Mouse (Mus musculus) adrenal gland (tissue): ENCODE measurements around the gene Glb1l2.

Source experiments
- intact Hi-C: fragments of 180-260 bp; cut with DNase I; formaldehyde crosslinking; loops from one replicate; pipeline ENCODE4 v1.15.1; 2025
- long read RNA-seq, 2 experiments: library from polyadenylated mRNA; unstranded; transcript quantifications; one replicate each; pipeline ENCODE4 v2.0.0; 2020; ENCODE audit warnings: borderline replicate concordance in 1 of 2; ENCODE audit not compliant: insufficient replicate concordance in 1 of 2

The Glb1l2 gene
- long read RNA-seq, experiment 1, partial matches to known transcripts, result 0 of 1 reads
- long read RNA-seq, experiment 1, other reads (novel, unspliced or antisense), result 1 of 1 reads
- long read RNA-seq, experiment 2, partial matches to known transcripts, result 0 of 1 reads
- long read RNA-seq, experiment 2, other reads (novel, unspliced or antisense), result 0 of 1 reads

DNA sequence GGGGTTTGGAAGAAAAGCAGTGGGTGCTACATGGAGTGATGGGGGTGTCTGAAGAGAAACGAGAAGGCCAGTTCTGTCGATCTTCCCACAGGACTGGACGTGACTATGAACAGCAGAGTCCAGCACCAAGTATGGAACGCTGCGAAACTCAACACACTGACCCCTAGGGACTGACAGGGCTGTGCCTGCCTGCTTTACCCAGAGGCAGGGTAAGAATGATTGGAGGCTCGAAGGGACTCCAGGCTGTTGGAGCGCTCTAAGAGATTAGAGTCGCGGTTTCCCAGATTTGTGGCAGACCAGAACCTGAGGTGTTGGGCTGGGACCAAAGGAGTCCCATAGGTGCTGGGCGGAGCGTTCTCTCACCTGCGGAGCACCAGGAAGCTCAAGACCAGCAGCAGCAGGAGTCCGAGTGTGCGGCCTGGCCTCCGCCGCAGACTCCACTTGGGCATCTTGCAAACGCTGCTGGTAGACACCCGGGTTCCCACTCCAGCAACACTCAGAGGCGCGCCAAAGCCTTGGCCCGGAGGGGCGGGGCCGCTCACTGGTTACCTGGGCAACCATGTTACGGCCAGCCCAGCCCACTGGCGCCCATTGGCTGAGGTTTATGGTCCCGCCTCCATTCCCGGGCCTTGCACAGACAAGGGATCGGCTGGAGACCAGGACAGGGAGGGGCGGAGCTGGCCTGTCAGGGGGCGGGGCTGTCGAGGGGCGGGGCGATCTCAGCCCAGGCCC is at the start of gene Glb1l2:
Gene Glb1l2 (minus strand): TSS at position 534 of the 732 bp plus-strand sequence.
- intact Hi-C loops, result no loop called here

GRCm38 (mm10) chr9:26831089-26831488 is 24.8 kb upstream of the Glb1l2 start:
- intact Hi-C loops, result no loop called here

DNA sequence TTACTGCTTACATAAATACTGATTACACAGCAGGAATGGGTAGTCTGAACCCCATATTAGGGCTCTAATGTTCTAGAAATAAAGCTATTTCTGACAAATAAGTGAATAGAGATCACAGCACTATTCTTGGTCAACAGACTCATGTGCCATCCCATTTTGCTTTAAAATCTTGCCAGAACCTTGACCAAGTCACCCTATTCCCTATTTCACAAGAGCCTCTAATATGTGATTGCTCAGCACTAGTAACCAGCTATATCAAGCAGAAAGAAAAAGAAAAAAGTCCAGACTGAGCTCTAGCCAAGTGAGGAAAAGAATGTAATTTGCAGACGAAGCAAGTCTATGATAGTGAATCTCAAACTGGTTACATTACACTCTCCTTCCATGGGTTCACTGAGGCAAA is 13.7 kb upstream of the Glb1l2 start:
- intact Hi-C loops, result loop anchor here (10.0 kb wide), 1 partner anchor 105 kb away; the partner anchor contains the start of gene Gm1110

GRCm38 (mm10) chr9:26808735-26809134 is 2.5 kb upstream of the Glb1l2 start:
- intact Hi-C loops, result no loop called here

- intact Hi-C loops, result no loop called here
Observed at GRCm38 (mm10) chr9:26804321-26804720, 1.9 kb downstream of the Glb1l2 start.

DNA sequence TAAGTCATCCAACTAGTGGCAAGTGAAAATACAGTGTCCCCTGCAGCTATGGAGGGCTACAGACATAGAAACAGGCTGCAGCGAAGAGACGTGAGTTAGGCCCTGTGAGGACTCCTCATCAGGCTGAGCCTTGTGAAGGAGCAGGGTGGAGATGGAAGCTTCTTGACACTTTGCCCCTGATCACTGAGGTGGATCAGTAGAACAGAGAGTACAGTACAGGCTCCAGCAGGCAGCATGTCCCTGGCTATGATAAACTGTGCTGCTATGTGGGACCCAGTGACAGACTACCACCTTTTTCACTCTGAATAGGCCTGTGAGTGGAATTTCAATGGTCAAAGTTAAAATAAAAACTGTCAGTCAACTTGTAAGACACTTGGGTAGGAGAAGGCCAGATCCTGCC is 5.9 kb downstream of the Glb1l2 start:
- intact Hi-C loops, result no loop called here

GRCm38 (mm10) chr9:26798731-26799130 is 7.5 kb downstream of the Glb1l2 start:
- intact Hi-C loops, result no loop called here

GRCm38 (mm10) chr9:26798205-26798604 is 8.1 kb downstream of the Glb1l2 start:
- intact Hi-C loops, result no loop called here

DNA sequence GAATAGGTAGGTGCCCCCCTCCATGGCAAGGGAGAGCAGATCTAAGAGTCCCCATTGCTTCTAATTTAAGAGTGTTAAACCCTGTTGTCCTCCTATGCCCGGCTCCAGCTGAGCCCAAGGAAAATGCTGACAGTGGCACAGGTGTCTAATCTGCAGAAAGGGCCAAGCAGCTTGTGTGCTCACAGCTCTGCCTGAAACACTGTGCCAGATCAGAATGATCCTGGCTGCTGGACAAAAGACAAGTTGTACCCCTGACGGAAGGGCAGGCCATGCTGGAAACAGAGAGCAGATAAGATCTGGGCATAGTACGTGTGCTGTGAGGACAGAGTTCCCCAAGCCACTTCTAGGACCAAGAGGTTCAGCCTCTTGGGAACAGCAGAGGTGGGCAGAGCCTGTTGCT is 13.4 kb downstream of the Glb1l2 start:
- intact Hi-C loops, result no loop called here

DNA sequence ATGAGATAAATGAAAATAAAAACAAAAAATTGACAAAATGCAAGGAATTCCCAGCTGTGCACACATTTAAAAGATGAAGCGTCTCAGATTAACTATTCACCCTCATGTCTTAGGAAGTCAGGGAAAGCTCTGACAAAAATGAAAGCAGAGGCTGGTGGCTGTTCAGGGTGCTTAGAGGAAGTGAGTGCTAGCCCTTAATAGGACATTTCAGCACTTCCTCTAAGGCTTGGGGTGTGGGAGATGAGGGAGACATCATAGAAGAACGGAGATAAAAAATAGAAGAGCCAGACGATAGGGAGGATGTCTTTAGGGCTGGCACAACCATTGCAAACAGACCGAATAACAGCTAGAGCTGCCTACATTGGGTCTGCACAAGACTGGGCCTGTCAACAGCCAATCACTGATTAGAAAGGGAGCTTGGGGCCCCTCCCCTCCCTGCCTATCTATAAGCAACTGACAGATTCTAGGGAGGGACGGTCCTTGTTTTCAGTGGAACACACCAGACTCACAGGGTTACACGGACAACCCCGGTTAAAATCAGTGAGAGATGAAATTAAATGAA is 22.8 kb downstream of the Glb1l2 start:
- intact Hi-C loops, result no loop called here

GRCm38 (mm10) chr9:26778421-26778820 is 27.8 kb downstream of the Glb1l2 start:
- intact Hi-C loops, result loop anchor here (5.0 to 10.0 kb wide), 2 partner anchors 1036 to 1464 kb away; no protein-coding TSS in a partner anchor

DNA sequence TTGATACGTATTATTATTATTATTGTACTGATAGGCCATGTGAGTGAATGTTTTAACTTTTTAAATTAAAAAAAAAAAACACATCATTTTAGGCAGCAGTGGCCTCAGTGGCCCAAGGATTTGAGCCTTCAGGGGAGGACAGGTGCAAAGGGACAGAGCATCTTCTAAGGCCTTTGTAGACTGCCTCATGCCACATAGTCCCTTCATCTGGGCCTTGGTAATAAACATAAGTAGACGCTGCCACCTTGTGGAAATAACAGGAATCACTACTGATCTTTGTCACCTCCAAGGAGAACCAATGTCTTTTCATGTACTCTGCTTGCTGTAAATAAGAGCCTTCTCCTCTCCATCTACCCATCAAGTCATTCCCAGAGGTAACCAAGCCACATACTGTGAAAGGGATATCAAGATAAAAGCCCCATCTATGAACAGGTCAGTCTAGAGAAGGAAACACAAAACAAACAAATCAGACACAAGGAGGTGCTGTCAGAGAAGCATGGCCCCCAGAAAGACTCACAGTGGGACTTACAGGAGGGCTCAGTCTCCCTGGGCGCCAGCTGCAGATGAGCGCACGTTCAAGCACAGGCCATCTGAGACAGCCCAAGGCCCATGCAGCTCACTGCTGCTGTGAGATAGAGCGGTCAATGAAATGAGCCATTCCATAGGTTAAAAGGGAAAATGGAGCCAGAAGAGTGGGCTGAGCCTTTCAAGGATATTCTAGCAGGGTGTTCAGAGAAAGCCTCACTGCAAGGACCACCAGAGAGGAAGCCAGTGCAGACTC is 30.0 kb downstream of the Glb1l2 start:
- intact Hi-C loops, result loop anchor here (2.0 to 10.0 kb wide), 3 partner anchors 1034 to 1462 kb away; no protein-coding TSS in a partner anchor

DNA sequence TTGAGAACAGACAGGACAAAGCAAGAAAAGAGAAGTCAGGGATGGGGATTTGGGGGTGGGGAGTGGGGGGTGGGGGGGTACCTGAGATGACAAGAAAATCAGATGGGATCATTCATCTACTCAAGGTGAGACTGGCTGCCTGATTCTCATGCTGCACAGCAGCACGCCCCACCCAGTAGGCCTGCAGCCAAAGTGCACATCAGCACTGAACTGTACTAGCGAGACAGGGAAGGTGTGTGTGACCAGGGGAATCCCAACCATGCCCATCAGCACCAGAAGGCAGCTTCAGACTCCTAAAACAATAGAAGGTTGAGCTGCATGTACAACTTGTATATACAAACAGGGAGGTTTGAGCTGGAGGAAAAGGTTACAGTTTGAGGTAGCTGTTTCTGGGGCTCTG is 30.6 kb downstream of the Glb1l2 start:
- intact Hi-C loops, result loop anchor here (2.0 to 10.0 kb wide), 3 partner anchors 1033 to 1461 kb away; no protein-coding TSS in a partner anchor

DNA sequence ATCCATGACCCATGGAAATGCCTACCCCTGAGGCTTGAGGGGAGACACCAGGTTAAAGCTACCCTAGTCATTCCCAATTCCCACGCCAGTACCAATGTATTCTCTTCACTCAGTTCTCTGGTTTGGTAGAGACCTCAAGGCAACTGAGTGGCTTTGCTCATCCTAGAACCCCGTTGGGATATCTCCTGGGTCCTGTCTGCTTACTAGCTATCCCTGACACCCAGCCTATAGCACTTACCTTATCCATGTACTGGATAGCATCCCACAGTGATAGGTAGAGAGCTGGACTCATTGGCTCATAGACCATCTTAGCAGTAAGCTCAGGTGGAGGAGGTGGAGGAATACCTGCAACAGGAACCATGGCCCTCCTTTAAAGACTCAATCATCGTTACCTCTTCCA is 38.1 kb downstream of the Glb1l2 start:
- intact Hi-C loops, result no loop called here

DNA sequence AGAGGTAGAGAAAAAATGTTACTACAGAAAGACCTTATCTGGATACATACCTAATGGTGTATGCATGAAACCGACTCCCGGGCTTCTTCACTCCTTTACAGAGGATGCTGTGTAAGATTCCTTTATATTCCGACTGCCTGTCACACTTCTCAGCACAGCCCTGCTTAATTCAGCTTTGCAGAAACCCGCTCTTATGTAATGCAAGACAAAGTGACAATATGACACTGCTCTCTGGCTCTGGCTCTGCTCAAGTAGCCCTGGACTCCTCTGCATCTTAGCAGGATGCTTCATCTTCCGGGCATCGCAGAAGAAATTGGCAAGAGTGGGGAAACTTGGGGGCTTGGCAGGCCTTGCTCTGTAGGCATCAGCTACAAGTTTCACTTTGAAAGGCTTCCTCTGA is 43.8 kb downstream of the Glb1l2 start:
- intact Hi-C loops, result no loop called here

GRCm38 (mm10) chr9:26760576-26760975 is 45.7 kb downstream of the Glb1l2 start:
- intact Hi-C loops, result no loop called here

GRCm38 (mm10) chr9:26760081-26760480 is 46.2 kb downstream of the Glb1l2 start:
- intact Hi-C loops, result no loop called here

GRCm38 (mm10) chr9:26748893-26749292 is 57.4 kb downstream of the Glb1l2 start:
- intact Hi-C loops, result no loop called here

- intact Hi-C loops, result no loop called here
Observed at GRCm38 (mm10) chr9:26747121-26747520, 59.1 kb downstream of the Glb1l2 start.

GRCm38 (mm10) chr9:26742817-26743216 is 63.5 kb downstream of the Glb1l2 start:
- intact Hi-C loops, result no loop called here

DNA sequence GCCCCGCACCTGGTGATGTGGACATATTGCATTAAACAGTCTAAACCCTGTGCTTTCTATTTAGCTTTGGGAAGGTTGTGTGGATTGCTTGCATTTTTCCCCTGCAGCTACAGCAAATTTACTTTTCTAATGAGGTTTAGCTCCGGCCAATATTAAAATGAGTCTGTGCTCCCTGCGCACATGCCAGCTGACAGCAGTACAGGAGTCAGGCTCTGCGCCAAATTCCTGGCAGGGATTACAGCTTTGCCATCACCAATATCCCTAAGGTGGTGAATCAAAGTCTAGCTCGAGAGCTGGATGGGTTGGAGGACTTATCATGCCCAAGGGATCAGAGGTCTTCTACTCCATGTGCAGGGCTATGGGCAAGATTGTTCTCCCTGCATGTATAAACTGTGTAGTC is 69.2 kb downstream of the Glb1l2 start:
- intact Hi-C loops, result no loop called here

- intact Hi-C loops, result no loop called here
Observed at GRCm38 (mm10) chr9:26733986-26734385, 72.3 kb downstream of the Glb1l2 start.
